Mouse (Mus musculus) limb, embryonic 14.5 days (tissue): ENCODE measurements around the gene Ddx20. TPM values are rescaled to one million over a fixed set of nuclear protein-coding genes. Genes with fewer than 3 reads are reported as not detected.

Experiments
- ATAC-seq: fragments of 200-750 bp; cut with Nextera tagmentation; 2 replicates; pipeline ENCODE4 v1.8.0; 2017; ENCODE audit warnings: low read depth, moderate number of reproducible peaks, moderate TSS enrichment; ENCODE audit not compliant: low FRiP score
- DNase-seq: peaks from one replicate; pipeline ENCODE4 v3.0.0-alpha.2; 2015; ENCODE audit warnings: low spot score
- H3K27ac ChIP-seq: fragments of 300-500 bp; sonication (generic); replicated peaks from 2 replicates; pipeline ENCODE4 v1.5.1; 2014; ENCODE audit warnings: low read depth, mild to moderate bottlenecking, low read length, moderate library complexity, mixed read lengths
- H3K27me3 ChIP-seq: fragments of 300-500 bp; sonication (generic); 2 replicates; pipeline ENCODE4 v1.6.1; 2014; ENCODE audit warnings: low read length, mixed read lengths; ENCODE audit not compliant: control insufficient read depth, insufficient read depth
- H3K36me3 ChIP-seq: fragments of 300-500 bp; sonication (generic); 2 replicates; pipeline ENCODE4 v1.6.1; 2014; ENCODE audit warnings: mild to moderate bottlenecking, low read length, moderate library complexity, mixed read lengths; ENCODE audit not compliant: control insufficient read depth, insufficient read depth
- H3K4me1 ChIP-seq: fragments of 300-500 bp; sonication (generic); 2 replicates; pipeline ENCODE4 v1.6.1; 2014; ENCODE audit warnings: antibody characterized with exemption, low read length, mixed read lengths; ENCODE audit not compliant: control insufficient read depth, insufficient read depth
- H3K4me2 ChIP-seq: fragments of 300-500 bp; sonication (generic); replicated peaks from 2 replicates; pipeline ENCODE4 v1.6.1; 2014; ENCODE audit warnings: low read depth, mild to moderate bottlenecking, low read length, moderate library complexity; ENCODE audit not compliant: severe bottlenecking
- H3K4me3 ChIP-seq: fragments of 300-500 bp; sonication (generic); replicated peaks from 2 replicates; pipeline ENCODE4 v1.5.1; 2014; ENCODE audit warnings: low read length
- H3K9ac ChIP-seq: fragments of 300-500 bp; sonication (generic); 2 replicates; pipeline ENCODE4 v1.6.1; 2014; ENCODE audit warnings: mild to moderate bottlenecking, low read depth, low read length, moderate library complexity; ENCODE audit not compliant: severe bottlenecking
- H3K9me3 ChIP-seq: fragments of 300-500 bp; sonication (generic); 2 replicates; pipeline ENCODE4 v1.6.1; 2016; ENCODE audit warnings: low read length; ENCODE audit not compliant: control insufficient read depth
- POLR2A ChIP-seq: fragments of 200-500 bp; IDR thresholded peaks from 2 replicates; pipeline ENCODE4 v1.8.0; 2012; ENCODE audit warnings: inconsistent platforms, mild to moderate bottlenecking, moderate library complexity, borderline replicate concordance; ENCODE audit not compliant: insufficient read depth, insufficient read length; ENCODE audit errors: extremely low read depth
- WGBS: fragments of 180-500 bp; shearing (Covaris S2); extraction: QIAGEN DNeasy Blood & Tissue Kit; methylation state at CpG from one replicate; pipeline ENCODE4 v1.1.7; 2014; 5-methylcytosine and 5-hydroxymethylcytosine counted together
- polyA plus RNA-seq, 2 experiments: library from polyadenylated mRNA; depleted of rRNA in 1 of 2; stranded (reverse) in 1 of 2; unstranded in 1 of 2; fragments of >200 nt; fragmentation: Nextera tagmentation in 1 of 2; extraction: Ambion mirVana in 1 of 2; gene quantifications; 2 replicates each; pipeline versions ENCODE4 v1.2.1 to v1.2.3; 2012 to 2014

Ddx20 gene
- polyA plus RNA-seq (2012; rRNA removed) = 19.8 and 20.5 TPM in 2 replicates
- polyA plus RNA-seq (2014; fragmentation: Nextera tagmentation; extraction: Ambion mirVana) = 28.8 and 34.9 TPM in 2 replicates

DNA sequence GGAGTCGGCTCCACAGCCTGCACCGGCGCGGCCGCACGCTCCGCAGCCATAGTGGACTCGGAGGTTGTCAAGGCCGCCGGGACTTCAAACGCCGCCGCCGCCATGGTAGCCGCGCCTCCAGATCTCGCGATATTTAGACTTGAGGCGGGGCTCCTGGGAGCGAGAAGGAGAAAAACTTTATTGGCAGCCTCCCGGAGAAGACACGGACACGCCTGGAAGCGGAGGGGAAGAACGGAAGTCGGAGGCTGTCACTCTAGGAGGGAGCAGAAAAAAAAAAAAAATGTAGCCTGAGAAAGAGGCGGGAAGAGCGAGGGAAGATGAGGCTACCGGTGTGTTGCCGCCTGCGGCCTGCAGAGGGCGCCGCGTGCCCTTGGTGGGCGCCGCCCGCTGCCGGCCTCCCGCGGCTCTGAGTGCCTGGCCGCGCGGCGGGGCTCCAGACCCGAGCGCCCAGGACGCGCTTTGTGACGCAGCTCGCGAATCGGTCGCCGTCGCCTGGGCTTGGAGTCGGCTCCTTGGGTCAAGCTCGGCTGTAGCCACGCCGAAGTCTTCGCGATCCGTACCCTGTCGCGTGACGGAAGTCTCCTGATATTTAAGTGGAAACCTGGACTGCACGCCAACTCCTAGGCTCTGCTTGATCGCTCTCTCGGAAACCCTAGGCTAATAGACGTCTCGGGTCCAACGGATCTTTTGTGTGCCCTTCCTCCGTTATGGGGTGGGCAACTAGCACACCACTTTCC is at the start of gene Ddx20:
TSS of gene Ddx20 (minus strand) at position 251 of the 737 bp plus-strand sequence.
- TF ChIP-seq POLR2A = peak; percentile 87; the same call in 1 of the 2 replicates
- peak; percentile 98 for ATAC-seq

DNA sequence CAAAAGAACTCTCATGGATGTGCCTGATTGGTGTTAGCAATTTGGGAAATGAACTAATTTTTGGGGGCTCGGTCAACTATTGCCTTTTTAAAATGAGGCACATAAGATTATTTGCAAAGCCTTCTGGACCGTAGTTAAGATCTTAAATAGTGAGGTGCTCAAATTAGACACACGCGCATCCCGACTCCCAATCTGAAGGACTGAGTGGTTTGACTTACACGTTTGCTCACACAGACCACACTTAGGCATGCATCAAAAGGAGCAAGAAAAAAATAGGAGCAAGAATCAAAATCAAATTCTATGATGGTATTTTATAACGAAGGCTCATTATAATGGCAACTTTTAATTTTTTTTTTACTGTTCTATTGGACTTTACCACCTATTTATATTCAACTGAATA is 49.7 kb upstream of the Ddx20 start:
- Histone ChIP-seq H3K4me3 (no peak overlapping the region), H3K36me3 (peaks cover 21% of the 10 kb centered on the region), H3K27ac (no peak overlapping the region), H3K9me3 (no peaks in the 10 kb centered on the region), H3K4me1 (no peaks in the 10 kb centered on the region), H3K4me2 (no peak overlapping the region), H3K27me3 (no peaks in the 10 kb centered on the region), H3K9ac (no peak overlapping the region)
- no peak for TF ChIP-seq POLR2A
- DNase-seq (no peak), ATAC-seq (no peak)
- 90% methylated on average over 7 of the region's 7 CpGs for WGBS

More for the DNA sequence above, at the start of gene Ddx20:
- H3K36me3 ChIP-seq = peaks cover 21% of the 10 kb centered on the region
- H3K9ac ChIP-seq = peak within 1 kb of the TSS; percentile 95
- peak within 1 kb of the TSS; percentile 65 for H3K4me2 ChIP-seq
- H3K9me3 ChIP-seq = no peaks in the 10 kb centered on the region
- DNase-seq = peak; percentile 97
- H3K4me3 ChIP-seq = peak within 1 kb of the TSS; percentile 99
- 0 out of 2 replicates have a peak, but pooled peaks cover 8% of the 10 kb centered on the region for H3K4me1 ChIP-seq
- peak within 1 kb of the TSS; percentile 79 for H3K27ac ChIP-seq
- no peaks in the 10 kb centered on the region for H3K27me3 ChIP-seq
- under 1% methylated on average over 59 of the region's 72 CpGs for WGBS

DNA sequence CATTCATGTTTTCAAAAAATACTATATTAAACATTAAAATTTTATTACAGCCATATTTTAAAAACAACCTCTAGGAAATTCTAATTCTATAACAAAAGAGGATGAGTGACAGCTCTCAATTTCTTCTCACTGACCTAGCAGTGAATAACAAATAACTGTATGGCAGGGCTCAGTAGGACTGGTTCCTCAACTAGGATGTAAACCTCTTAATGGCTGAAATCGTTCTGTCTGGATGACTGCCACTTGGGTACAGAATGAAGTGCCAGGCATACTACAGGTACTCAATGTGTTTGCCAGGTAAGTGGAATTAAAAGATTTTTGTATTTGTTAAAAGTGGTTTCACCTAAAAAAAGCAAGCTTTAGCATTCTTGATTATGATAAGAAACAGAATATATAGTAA is 48.8 kb upstream of the Ddx20 start:
- no peak overlapping the region for H3K9ac ChIP-seq
- TF ChIP-seq POLR2A = no peak
- H3K9me3 ChIP-seq = no peaks in the 10 kb centered on the region
- H3K36me3 ChIP-seq = peaks cover 24% of the 10 kb centered on the region
- DNase-seq (no peak), ATAC-seq (no peak)
- H3K4me1 ChIP-seq = no peaks in the 10 kb centered on the region
- H3K27me3 ChIP-seq = no peaks in the 10 kb centered on the region
- no peak overlapping the region for H3K4me3 ChIP-seq
- WGBS = 86% methylated on average over 1 of the region's 1 CpGs
- no peak overlapping the region for H3K27ac ChIP-seq
- no peak overlapping the region for H3K4me2 ChIP-seq

DNA sequence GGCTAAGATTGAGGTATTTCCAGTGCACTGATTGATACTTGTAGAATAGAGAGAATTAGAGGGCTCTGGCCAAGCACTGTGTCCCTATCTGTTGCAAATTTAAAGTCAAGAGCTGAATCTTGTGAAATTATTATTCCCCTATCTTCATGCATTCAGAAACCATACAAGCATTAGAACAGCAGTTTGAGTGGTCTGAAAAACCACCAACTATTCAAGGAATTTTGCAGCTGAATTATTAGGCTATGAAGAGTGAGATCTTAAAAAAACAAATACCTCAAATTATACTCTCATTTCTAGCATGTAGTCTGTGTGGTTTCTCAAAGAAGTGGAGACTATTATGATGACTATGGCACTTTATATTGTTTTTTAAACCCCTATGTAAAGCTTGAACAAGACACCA is 47.9 kb upstream of the Ddx20 start:
- no peak for ATAC-seq
- no peaks in the 10 kb centered on the region for H3K4me1 ChIP-seq
- no peaks in the 10 kb centered on the region for H3K9me3 ChIP-seq
- H3K4me3 ChIP-seq = no peak overlapping the region
- H3K36me3 ChIP-seq = peaks cover 24% of the 10 kb centered on the region
- H3K4me2 ChIP-seq = no peak overlapping the region
- H3K27me3 ChIP-seq = no peaks in the 10 kb centered on the region
- DNase-seq = no peak
- no peak overlapping the region for H3K9ac ChIP-seq
- TF ChIP-seq POLR2A = no peak
- H3K27ac ChIP-seq = no peak overlapping the region

DNA sequence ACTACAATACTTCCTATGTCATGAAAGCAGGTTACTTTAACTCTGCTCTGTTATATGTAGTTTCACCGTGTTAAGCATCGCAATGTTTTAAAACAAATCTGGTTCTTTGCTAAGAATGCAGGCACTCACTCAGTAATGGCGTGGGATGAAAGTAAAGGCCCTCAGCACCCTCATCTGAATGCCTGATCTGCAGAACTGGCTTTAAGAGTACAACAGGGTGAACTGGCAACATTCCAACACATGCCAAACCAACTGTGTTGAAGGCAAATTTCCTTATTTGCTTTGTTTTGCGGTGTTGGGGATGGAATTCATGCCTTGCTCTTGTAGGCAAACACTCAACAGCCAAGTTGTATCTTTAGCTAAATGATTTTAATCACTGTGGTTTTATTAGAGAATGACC is 46.2 kb upstream of the Ddx20 start:
- 95% methylated on average over 4 of the region's 4 CpGs for WGBS

More for the DNA sequence above, 46.2 kb upstream of the Ddx20 start:
- H3K36me3 ChIP-seq = peaks cover 22% of the 10 kb centered on the region
- H3K9me3 ChIP-seq = no peaks in the 10 kb centered on the region
- DNase-seq (no peak), ATAC-seq (no peak)
- H3K4me1 ChIP-seq = no peaks in the 10 kb centered on the region
- no peak overlapping the region for H3K27ac ChIP-seq
- no peak overlapping the region for H3K9ac ChIP-seq
- H3K4me2 ChIP-seq = no peak overlapping the region
- no peak overlapping the region for H3K4me3 ChIP-seq
- no peak for TF ChIP-seq POLR2A
- H3K27me3 ChIP-seq = no peaks in the 10 kb centered on the region
